Mouse (Mus musculus): ENCODE data around the gene Wfdc17.

Gene Wfdc17

DNA sequence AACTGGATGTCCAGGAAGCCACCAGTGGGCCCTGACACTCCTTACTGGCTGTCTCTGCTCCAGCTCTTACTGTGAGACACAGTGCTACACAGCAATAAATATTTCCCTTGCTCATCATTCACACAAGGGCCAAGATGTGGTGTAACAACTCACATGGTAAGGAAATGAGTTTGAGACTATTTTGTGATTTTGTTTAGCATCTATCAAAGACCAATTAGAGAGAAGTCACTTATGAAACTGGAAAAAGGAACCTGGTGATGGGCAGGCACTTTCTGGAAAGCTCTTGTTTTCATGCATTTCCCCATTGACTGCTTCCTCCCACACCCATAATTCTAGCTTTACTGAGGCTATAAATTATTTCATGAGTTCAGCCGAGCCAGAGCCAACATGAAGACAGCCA, at the start of gene Wfdc17:
Gene Wfdc17 (plus strand): TSS at position 287 of the 400 bp plus-strand sequence.
- DNase-seq, result peak; percentile 83

GRCm38 (mm10) chr11:83654606-83655005, 49.2 kb upstream of the Wfdc17 start:
- DNase-seq, result no peak

GRCm38 (mm10) chr11:83657508-83657907, 46.3 kb upstream of the Wfdc17 start:
- no peak for DNase-seq

DNA sequence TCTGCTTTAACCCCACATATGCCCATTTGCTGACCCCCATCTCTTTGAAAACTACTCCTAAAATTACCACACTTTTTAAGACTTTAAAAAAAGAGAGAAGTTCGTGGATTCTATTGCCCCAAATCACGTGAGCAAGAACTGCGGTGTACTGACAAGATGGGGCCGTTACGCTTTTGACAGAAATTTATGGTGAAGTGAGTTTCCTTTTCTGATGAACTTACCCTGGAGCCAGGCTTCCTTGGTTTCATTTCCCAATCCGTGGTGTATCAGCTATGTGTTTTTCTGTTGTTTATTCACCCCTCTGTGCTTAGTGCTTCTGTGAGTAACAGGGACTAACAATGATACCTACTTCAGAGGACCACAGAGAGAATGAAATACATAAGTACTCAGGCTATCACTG, 45.0 kb upstream of the Wfdc17 start:
- no peak for DNase-seq

DNA sequence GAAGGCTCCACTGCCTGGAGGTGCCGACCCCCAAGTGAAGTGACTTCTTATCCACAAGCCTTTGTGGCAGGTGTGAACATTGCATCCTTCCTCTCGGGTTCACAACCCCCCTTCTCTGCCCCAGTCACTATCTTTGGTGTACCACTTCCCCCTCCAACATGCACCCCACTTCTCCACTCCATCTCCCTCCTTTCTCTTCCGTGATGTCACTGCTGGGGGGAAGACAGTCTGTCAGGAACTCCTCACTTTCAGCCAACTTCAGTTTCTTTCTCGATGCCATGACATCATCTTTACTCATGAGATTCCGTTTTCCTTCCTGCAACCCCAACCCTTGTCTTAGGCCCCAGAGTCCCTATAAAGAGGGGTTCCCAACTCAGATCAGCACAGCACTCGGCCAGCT, 41.6 kb upstream of the Wfdc17 start, which contains the start of gene Ccl4:
Gene Ccl4 (plus strand): TSS at position 381 of the 400 bp plus-strand sequence.
- peak; percentile 92 for DNase-seq

GRCm38 (mm10) chr11:83663532-83663931, 40.3 kb upstream of the Wfdc17 start:
- DNase-seq, result peak; percentile 89

DNA sequence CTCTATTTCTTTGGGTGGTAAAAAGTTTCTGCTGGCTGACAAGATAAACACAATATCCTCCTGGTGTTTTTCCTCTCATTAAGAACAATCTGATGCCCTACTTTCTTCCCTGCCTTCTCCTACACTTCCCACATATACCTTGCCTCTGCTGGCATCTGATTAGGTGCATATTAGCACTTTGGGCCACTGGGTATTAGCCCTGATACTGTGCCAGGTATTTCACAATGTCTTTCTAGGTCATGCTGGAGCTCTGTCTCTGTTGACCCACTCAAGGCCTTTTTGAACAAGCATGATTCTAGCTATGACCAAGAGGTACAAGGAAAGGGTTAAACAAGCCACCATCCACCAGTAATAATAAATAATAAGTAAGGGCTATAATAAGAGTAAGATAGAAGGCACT, 32.0 kb upstream of the Wfdc17 start:
- DNase-seq, result no peak

- no peak for DNase-seq
Measured at GRCm38 (mm10) chr11:83675665-83676064, 28.1 kb upstream of the Wfdc17 start.

- no peak for DNase-seq
Measured at GRCm38 (mm10) chr11:83689918-83690317, 13.9 kb upstream of the Wfdc17 start.

GRCm38 (mm10) chr11:83692008-83692407, 11.8 kb upstream of the Wfdc17 start:
- DNase-seq, result peak; percentile 24

- no peak for DNase-seq
Measured at GRCm38 (mm10) chr11:83708715-83709114, 4.9 kb downstream of the Wfdc17 start, which contains the start of gene Wfdc18. Wfdc18 (plus strand) TSS chr11:83709015.

GRCm38 (mm10) chr11:83709683-83710082, 5.9 kb downstream of the Wfdc17 start:
- DNase-seq, result peak; percentile 68

GRCm38 (mm10) chr11:83712671-83713070, 8.9 kb downstream of the Wfdc17 start:
- DNase-seq, result peak; percentile 72

- peak; percentile 60 for DNase-seq
Measured at GRCm38 (mm10) chr11:83713925-83714324, 10.1 kb downstream of the Wfdc17 start.

GRCm38 (mm10) chr11:83717042-83717665, 13.4 kb downstream of the Wfdc17 start:
- peak; percentile 86 for DNase-seq

- DNase-seq, result peak; percentile 76
Measured at GRCm38 (mm10) chr11:83720766-83721165, 17.0 kb downstream of the Wfdc17 start.

DNA sequence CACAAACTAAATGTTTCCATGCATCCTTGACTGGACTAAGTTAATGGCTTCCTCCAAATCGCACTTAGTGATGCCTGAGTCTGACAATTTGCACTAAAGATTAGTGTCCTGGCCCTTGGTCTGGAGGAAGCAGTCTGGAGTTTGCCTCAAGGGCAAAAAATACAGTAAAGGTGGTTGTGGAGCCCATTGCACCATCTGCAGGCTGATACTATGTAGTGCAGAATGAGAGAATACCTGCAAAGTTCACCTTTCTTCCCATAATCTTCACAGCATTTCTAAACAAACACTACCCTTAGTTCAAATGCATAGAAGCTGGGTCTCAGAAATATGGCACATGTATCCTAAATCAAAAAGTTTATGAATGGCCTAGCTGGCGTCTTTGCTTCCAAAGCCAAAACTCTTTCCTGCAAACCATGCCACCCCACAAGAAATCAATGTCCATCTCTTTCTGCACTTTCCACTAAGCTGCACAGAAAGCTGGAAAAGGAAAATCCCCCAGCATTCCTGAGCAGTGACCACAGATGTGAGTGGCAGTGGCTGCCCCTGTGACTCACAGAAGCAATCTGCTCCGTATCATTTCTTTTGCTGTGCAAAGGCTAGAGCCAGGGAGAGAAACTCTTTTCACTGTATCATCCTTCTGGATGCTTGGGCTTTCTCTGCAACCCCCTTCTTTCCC, 25.1 kb downstream of the Wfdc17 start:
- DNase-seq, result peak; percentile 74

DNA sequence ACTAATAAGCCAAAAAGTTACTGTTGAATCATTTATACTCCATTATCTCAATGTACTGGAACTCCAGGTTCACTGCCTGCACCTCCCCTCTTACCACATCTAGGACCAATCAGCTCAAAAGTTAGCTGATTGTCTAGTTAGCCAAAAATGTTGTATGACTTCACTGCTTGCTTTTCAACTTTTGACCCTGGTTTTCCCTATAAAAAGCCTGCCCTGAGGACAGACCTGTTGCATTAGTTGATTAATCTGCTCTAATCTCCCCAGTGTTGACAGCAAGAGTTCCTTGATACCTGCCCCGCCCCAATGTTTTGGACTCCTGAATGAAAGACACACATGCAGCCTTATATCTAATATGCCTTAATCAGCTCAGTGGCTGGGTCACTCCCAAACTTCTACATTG, 27.3 kb downstream of the Wfdc17 start:
- peak; percentile 85 for DNase-seq

DNA sequence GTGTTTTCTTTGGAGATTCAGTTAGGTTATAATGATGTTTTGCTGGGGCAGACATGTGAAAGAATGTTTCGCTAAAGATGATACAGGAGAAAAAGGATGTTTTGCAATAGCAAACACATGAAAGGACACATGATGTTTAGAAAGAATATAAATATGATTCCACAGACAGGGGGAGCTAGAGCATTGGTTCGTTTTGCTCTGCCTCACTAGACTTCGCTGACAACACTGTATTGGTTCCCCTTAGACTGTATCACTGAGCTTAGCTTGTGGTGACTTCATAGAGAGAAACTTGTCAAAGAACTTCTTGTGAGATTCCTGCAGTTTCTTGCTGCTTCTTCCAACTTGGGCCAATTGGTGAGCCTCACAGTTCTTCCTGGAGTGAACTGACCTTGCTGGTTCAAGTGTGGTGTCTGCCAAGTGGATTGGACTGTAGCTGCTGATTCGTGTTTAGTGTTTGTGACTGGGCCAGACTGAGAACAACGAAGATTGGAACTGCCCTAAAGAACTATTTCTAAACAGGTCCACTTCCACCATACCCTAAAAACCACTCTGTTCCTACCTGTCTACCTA, 29.4 kb downstream of the Wfdc17 start:
- DNase-seq, result peak; percentile 61

GRCm38 (mm10) chr11:83734215-83734614, 30.4 kb downstream of the Wfdc17 start:
- DNase-seq, result peak; percentile 13

GRCm38 (mm10) chr11:83735881-83736280, 32.1 kb downstream of the Wfdc17 start:
- DNase-seq, result peak; percentile 66

GRCm38 (mm10) chr11:83737109-83737558, 33.3 kb downstream of the Wfdc17 start:
- peak; percentile 91 for DNase-seq

- peak; percentile 94 for DNase-seq
Measured at GRCm38 (mm10) chr11:83739241-83739640, 35.5 kb downstream of the Wfdc17 start.

- no peak for DNase-seq
Measured at GRCm38 (mm10) chr11:83740443-83740991, 36.7 kb downstream of the Wfdc17 start.
